Mouse (Mus musculus): Measurements from ENCODE around the gene Actb.

Gene Actb

GRCm38 (mm10) chr5:142906532-142907047, at the start of gene Actb:
Actb (minus strand) TSS chr5:142906754.
- peak; percentile 96 for DNase-seq

GRCm38 (mm10) chr5:142953641-142954040, 47.1 kb upstream of the Actb start:
- DNase-seq = no peak

GRCm38 (mm10) chr5:142950405-142950804, 43.9 kb upstream of the Actb start:
- no peak for DNase-seq

GRCm38 (mm10) chr5:142949580-142949979, 43.0 kb upstream of the Actb start:
- DNase-seq = no peak

GRCm38 (mm10) chr5:142947460-142947859, 40.9 kb upstream of the Actb start:
- no peak for DNase-seq

GRCm38 (mm10) chr5:142944979-142945682, 38.6 kb upstream of the Actb start:
- no peak for DNase-seq

- no peak for DNase-seq
These were observed 33.8 kb upstream of the Actb start for GRCm38 (mm10) chr5:142940393-142940792.

GRCm38 (mm10) chr5:142937956-142938727, 31.6 kb upstream of the Actb start:
- peak; percentile 34 for DNase-seq

GRCm38 (mm10) chr5:142936336-142936719, 29.8 kb upstream of the Actb start:
- peak; percentile 79 for DNase-seq

- DNase-seq = peak; percentile 85
These were observed 29.2 kb upstream of the Actb start for GRCm38 (mm10) chr5:142935642-142936335.

- no peak for DNase-seq
These were observed 26.2 kb upstream of the Actb start for GRCm38 (mm10) chr5:142932731-142933130.

- DNase-seq = peak; percentile 86
These were observed 25.6 kb upstream of the Actb start for GRCm38 (mm10) chr5:142932084-142932685.

GRCm38 (mm10) chr5:142931241-142931745, 24.7 kb upstream of the Actb start:
- DNase-seq = no peak

- no peak for DNase-seq
These were observed 22.8 kb upstream of the Actb start for GRCm38 (mm10) chr5:142929400-142929752.

GRCm38 (mm10) chr5:142928749-142929399, 22.3 kb upstream of the Actb start:
- DNase-seq = peak; percentile 88

- no peak for DNase-seq
These were observed 20.9 kb upstream of the Actb start for GRCm38 (mm10) chr5:142927341-142927930.

GRCm38 (mm10) chr5:142926940-142927228, 20.3 kb upstream of the Actb start:
- DNase-seq = no peak

- DNase-seq = no peak
These were observed 19.8 kb upstream of the Actb start for GRCm38 (mm10) chr5:142926204-142926939.

GRCm38 (mm10) chr5:142924336-142924959, 17.9 kb upstream of the Actb start:
- no peak for DNase-seq

GRCm38 (mm10) chr5:142923781-142924180, 17.2 kb upstream of the Actb start:
- no peak for DNase-seq

- no peak for DNase-seq
These were observed 15.7 kb upstream of the Actb start for GRCm38 (mm10) chr5:142922251-142922650.

All from layer of hippocampus, adult 9-11 months (tissue).